Mouse (Mus musculus) urinary bladder, postnatal 36 days (tissue): ENCODE measurements around the gene Ociad1.

Experiments used
- DNase-seq, 2 experiments: peaks; one replicate each; pipeline ENCODE4 v3.0.0; 2022; ENCODE audit warnings: low spot score in 2 of 2, mixed read lengths in 1 of 2

The Ociad1 gene

GRCm38 (mm10) chr5:73292502-73293457 lies at the start of gene Ociad1:
Gene Ociad1 (plus strand): TSS chr5:73292784.
- DNase-seq, result peak; percentile 91 to 94

GRCm38 (mm10) chr5:73244403-73244802 lies 48.2 kb upstream of the Ociad1 start:
- no peak for DNase-seq

GRCm38 (mm10) chr5:73246414-73246813 lies 46.2 kb upstream of the Ociad1 start:
- DNase-seq, result no peak

GRCm38 (mm10) chr5:73248211-73248610 lies 44.4 kb upstream of the Ociad1 start:
- no peak for DNase-seq

- DNase-seq, result no peak
These were observed 43.2 kb upstream of the Ociad1 start for GRCm38 (mm10) chr5:73249341-73249740.

GRCm38 (mm10) chr5:73252739-73253138 lies 39.8 kb upstream of the Ociad1 start:
- no peak for DNase-seq

- DNase-seq, result no peak
These were observed 37.9 kb upstream of the Ociad1 start for GRCm38 (mm10) chr5:73254660-73255059.

GRCm38 (mm10) chr5:73255321-73256251 lies 37.0 kb upstream of the Ociad1 start:
- peak; percentile 31 to 55 for DNase-seq

- peak; percentile 84 to 93 for DNase-seq
These were observed 36.1 kb upstream of the Ociad1 start, which contains the start of gene Fryl for GRCm38 (mm10) chr5:73256352-73257065. Gene Fryl (minus strand): TSS chr5:73256619.

GRCm38 (mm10) chr5:73257096-73257495 lies 35.5 kb upstream of the Ociad1 start:
- DNase-seq, result no peak

- no peak for DNase-seq
These were observed 34.9 kb upstream of the Ociad1 start for GRCm38 (mm10) chr5:73257723-73258122.

- no peak for DNase-seq
These were observed 28.5 kb upstream of the Ociad1 start for GRCm38 (mm10) chr5:73264122-73264521.

GRCm38 (mm10) chr5:73265460-73265859 lies 27.1 kb upstream of the Ociad1 start:
- DNase-seq, result no peak

- no peak for DNase-seq
These were observed 23.9 kb upstream of the Ociad1 start for GRCm38 (mm10) chr5:73268636-73269213.

GRCm38 (mm10) chr5:73270612-73271011 lies 22.0 kb upstream of the Ociad1 start:
- DNase-seq, result no peak

GRCm38 (mm10) chr5:73273171-73273570 lies 19.4 kb upstream of the Ociad1 start:
- no peak for DNase-seq

- no peak for DNase-seq
These were observed 17.6 kb upstream of the Ociad1 start for GRCm38 (mm10) chr5:73274941-73275340.

GRCm38 (mm10) chr5:73279190-73279589 lies 13.4 kb upstream of the Ociad1 start:
- DNase-seq, result peak; percentile 6 to 15

- no peak for DNase-seq
These were observed 12.6 kb upstream of the Ociad1 start for GRCm38 (mm10) chr5:73279732-73280566.

- no peak for DNase-seq
These were observed 12.1 kb upstream of the Ociad1 start for GRCm38 (mm10) chr5:73280567-73280850.
